Mouse (Mus musculus): ENCODE results near the gene B3gnt7.

DNA sequence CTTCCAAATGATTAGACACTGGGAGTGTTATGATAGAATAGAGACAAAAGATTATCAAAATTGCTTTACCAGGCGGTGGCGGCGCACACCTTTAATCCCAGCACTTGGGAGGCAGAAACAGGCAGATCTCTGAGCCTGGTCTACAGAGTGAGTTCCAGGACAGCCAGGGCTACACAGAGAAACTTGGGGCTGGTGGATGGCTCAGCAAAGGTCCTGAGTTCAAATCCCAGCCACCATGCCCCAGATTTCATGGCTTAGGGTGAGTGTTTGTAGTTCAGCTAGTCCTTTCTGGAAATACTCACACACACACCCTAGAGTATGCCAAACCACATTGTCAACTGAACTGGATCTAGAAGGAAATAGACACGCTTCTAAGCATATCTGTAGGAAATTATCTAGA, 42.4 kb downstream of the B3gnt7 start:
- no peak for TF ChIP-seq POLR2A (IDR thresholded peaks at IDR 0.05; ENCODE audit: insufficient read length, low read depth)
- TF ChIP-seq POLR2AphosphoS2 (IDR thresholded peaks at IDR 0.05; ENCODE audit: insufficient read length, low read depth) = peak; percentile 52
- TF ChIP-seq E2F4 (IDR thresholded peaks at IDR 0.05; ENCODE audit: insufficient read depth) = no peak
- TF ChIP-seq USF1 (IDR thresholded peaks at IDR 0.05; ENCODE audit: low read depth) = no peak
- TF ChIP-seq MAX (IDR thresholded peaks at IDR 0.05; ENCODE audit: low read depth) = no peak
- no peak for TF ChIP-seq REST (IDR thresholded peaks at IDR 0.05; ENCODE audit: insufficient read depth, insufficient read length)
- TF ChIP-seq MYOD1 (IDR thresholded peaks at IDR 0.05; ENCODE audit: control insufficient read depth in 1 of 3, insufficient read length in 2 of 3, low read depth in 2 of 3) = no peak

Data from myocyte (in vitro differentiated cells).